Mouse (Mus musculus) MEL (cell line): Measurements from ENCODE around the gene Afap1l2.

Experiments used
- CTCF ChIP-seq, 3 experiments: IDR thresholded peaks in 2 of 3; conservative IDR thresholded peaks in 1 of 3; 2 replicates each; pipeline ENCODE4 v1.5.1; 2011 to 2012; ENCODE audit warnings: low read length in 3 of 3, low read depth in 2 of 3, mild to moderate bottlenecking in 2 of 3, improper control_type of control experiment in 1 of 3, inconsistent platforms in 1 of 3, mixed read lengths in 1 of 3, moderate library complexity in 1 of 3; ENCODE audit not compliant: control insufficient read depth in 1 of 3, insufficient read depth in 1 of 3, poor library complexity in 1 of 3, severe bottlenecking in 1 of 3
- KAT2A ChIP-seq: conservative IDR thresholded peaks from 2 replicates; pipeline ENCODE4 v1.6.1; 2012; ENCODE audit warnings: low read depth, low read length, improper control_type of control experiment, inconsistent platforms
- MXI1 ChIP-seq: IDR thresholded peaks from 2 replicates; pipeline ENCODE4 v1.6.1; 2011; ENCODE audit warnings: mild to moderate bottlenecking, low read depth, low read length, improper control_type of control experiment
- POLR2A ChIP-seq, 2 experiments: IDR thresholded peaks; 2 replicates each; pipeline ENCODE4 v1.6.1; 2011 to 2012; ENCODE audit warnings: low read length in 2 of 2, mild to moderate bottlenecking in 2 of 2, control low read depth in 1 of 2, improper control_type of control experiment in 1 of 2, low read depth in 1 of 2, moderate library complexity in 1 of 2; ENCODE audit not compliant: control insufficient read depth in 1 of 2, insufficient read depth in 1 of 2, poor library complexity in 1 of 2
- RCOR1 ChIP-seq: IDR thresholded peaks from 2 replicates; pipeline ENCODE4 v1.6.1; 2012; ENCODE audit warnings: low read depth, mild to moderate bottlenecking, inconsistent platforms, low read length, improper control_type of control experiment
- UBTF ChIP-seq: IDR thresholded peaks from 2 replicates; pipeline ENCODE4 v1.6.1; 2012; ENCODE audit warnings: low read depth, mild to moderate bottlenecking, inconsistent platforms, low read length, improper control_type of control experiment, moderate library complexity, borderline replicate concordance; ENCODE audit not compliant: insufficient read depth

- no peak for TF ChIP-seq MXI1
- TF ChIP-seq POLR2A (IDR thresholded peaks at IDR 0.05; ENCODE audit: control insufficient read depth in 1 of 2, insufficient read depth in 1 of 2, low read depth in 1 of 2, low read length in 2 of 2, poor library complexity in 1 of 2), result no peak
- no peak for TF ChIP-seq CTCF (IDR thresholded peaks at IDR 0.05 in 2 of 3, conservative IDR thresholded peaks at IDR 0.05 in 1 of 3; ENCODE audit: control insufficient read depth in 1 of 3, insufficient read depth in 1 of 3, low read depth in 2 of 3, low read length in 3 of 3, poor library complexity in 1 of 3, severe bottlenecking in 1 of 3)
- TF ChIP-seq RCOR1, result no peak
- TF ChIP-seq UBTF, result no peak
- no peak for TF ChIP-seq KAT2A
Measured at GRCm38 (mm10) chr19:57005062-57005461, 3.0 kb downstream of the Afap1l2 start.
